Mouse (Mus musculus) cerebellum, adult 11-12 months (tissue): ENCODE data around the gene Schip1.

ENCODE experiments used
- DNase-seq: peaks from one replicate; pipeline ENCODE4 v3.0.0; 2022

Schip1 gene

GRCm38 (mm10) chr3:68567581-68567980 is 503.0 kb downstream of the Schip1 start:
- no peak for DNase-seq

GRCm38 (mm10) chr3:68568149-68568548 is 503.5 kb downstream of the Schip1 start:
- no peak for DNase-seq

- no peak for DNase-seq
Measured at GRCm38 (mm10) chr3:68568716-68569115, 504.1 kb downstream of the Schip1 start.

DNA sequence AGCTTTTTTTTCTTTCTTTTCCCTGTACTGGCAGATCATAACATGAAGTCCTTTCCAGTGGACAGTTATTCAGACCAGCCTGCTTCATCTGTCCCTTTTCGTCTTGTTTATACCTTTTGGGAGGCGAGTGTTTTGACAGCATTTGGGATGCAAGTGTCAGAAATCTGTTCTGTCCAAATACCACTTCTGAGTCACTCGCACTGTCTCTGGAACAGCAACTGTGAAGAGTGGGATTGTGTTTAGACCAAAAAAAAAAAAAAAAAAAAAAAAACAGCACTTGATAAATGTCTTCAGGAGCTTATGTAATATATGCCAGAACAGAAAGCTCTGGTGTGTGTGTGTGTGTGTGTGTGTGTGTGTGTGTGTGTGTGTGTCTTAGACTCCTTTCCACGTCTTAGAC is 505.7 kb downstream of the Schip1 start:
- DNase-seq: no peak

GRCm38 (mm10) chr3:68572249-68573225 is 507.9 kb downstream of the Schip1 start:
- DNase-seq: peak; percentile 95

DNA sequence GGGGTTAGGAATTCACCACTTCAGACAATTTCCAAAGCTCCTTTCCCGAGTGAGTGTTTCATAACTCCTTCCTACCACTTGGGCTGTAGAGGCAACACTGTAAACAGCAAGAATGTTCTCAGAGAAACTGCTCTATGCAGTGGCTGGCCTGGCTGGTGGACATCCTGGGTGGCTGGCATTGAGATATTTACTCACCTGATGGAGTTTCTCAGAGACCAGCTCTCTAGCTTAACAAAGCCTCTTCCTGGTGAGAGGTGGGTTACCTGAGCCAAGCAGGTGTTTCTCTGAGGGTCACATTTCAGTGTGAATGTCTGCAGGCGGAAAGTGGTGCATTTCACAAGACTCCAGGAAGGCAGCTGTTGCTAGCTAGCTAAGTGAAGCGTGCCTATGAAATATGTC is 508.6 kb downstream of the Schip1 start:
- peak; percentile 53 for DNase-seq

DNA sequence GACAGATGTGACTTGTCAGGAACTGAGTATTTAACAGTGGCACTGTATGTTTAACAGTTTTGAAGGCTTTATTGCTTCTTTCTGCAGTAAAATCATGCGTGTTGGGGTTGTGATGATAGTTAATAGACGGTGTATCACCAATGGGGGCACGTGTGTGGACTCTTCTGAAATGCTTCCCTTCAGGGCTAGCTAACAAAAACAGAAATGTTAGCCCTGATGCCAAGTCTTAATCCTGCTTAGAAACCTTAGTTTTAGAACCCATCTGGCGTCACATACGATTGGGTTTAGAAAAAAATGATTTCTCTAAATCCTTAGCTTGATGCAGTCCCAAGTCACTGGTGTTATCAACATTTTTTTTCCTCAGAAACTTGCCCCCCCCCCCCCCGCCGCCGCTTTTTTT is 509.5 kb downstream of the Schip1 start:
- no peak for DNase-seq

DNA sequence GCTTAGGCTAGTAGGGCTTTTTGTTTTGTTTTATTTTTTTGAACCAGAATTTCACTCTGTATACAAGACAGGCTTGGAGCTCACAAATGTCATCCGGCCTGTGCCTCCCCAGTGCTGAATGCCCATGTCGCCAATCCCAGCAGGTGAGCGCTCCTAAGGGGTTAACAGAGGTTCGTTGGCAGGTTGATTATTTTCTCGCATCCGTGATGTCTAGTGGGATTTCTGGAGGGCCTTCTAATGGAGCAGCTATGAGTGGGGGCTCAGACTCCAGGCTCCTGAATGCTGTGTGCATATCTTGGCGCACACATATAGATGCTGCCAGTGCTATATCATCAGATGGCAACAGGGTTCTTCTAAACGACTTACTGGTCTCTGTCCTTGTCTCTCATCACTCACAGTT is 510.0 kb downstream of the Schip1 start:
- peak; percentile 71 for DNase-seq

GRCm38 (mm10) chr3:68575636-68576340 is 511.2 kb downstream of the Schip1 start:
- peak; percentile 89 for DNase-seq

- DNase-seq: peak; percentile 97
Measured at GRCm38 (mm10) chr3:68576431-68576830, 511.8 kb downstream of the Schip1 start.

GRCm38 (mm10) chr3:68576948-68577347 is 512.3 kb downstream of the Schip1 start:
- DNase-seq: peak; percentile 64

DNA sequence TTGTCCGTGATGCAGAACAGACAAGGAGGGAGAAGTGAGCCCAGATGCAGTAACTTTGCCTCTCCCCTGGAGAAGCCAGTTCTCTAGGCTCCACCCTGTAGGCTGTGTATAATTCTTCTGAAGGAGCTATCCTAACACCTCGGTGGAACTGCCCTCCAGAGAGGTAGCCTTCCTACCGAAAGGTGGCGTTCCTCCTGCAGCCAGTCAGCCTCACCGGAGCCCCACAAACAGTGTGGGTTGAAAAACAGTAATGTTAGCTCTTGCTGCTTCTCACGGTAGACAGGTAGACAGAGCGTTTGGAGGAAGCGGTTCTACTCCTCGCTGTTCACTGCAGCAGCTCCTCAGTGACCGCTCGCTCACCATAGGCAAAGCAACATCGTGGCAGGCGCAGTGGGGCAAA is 517.0 kb downstream of the Schip1 start:
- DNase-seq: peak; percentile 74

DNA sequence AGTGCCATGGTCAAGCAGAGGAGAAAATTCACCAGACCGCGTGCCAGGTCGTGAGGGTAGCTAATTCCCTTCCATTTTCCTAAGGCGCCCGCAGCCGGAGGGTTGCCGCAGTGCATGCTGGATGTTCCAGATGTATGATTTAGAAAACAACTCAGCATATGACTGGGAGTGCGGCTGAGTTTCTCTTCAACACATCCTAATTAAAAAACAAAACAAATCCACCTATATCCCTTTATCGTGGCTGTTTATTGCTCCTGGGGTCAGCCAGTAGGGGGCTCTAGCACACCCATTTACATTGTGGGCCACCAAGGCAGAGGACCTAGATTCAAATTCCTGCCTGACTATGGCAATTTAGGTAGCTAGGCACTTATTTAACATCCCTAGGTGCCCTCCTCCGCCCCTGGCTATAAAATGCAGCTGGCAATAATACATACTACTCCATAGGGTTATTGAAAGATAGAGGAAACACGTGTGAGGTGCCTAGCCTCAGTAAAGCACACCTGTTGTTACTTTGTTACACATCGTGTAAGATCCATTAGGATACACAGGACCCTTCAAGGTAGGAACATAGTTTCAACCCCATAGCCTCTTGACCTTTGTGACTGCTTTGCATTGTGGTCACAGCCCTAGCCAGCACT is 517.6 kb downstream of the Schip1 start:
- DNase-seq: peak; percentile 61

- no peak for DNase-seq
Measured at GRCm38 (mm10) chr3:68583031-68583693, 518.6 kb downstream of the Schip1 start.

GRCm38 (mm10) chr3:68583771-68584511 is 519.3 kb downstream of the Schip1 start:
- DNase-seq: peak; percentile 96

DNA sequence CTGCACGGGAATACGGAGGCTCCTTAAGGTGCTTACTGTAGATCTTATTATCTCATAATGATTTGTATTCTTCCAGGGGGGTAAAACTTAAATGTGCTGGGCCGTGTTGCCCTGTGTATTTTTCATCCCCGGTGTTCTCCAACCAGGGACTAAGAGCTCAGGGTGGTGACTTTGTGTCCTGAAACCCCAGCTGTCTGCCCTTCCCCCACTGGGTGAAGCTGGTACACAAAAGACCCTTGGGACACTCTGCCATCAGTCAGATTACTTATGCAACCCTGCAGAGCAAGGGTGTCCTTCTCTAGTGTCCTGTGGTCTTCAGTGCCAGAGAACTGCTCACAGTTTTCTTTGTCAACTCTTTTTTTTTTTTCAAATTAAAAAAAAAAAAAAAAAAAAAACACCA is 520.6 kb downstream of the Schip1 start:
- peak; percentile 57 for DNase-seq

- DNase-seq: no peak
Measured at GRCm38 (mm10) chr3:68586646-68587064, 522.1 kb downstream of the Schip1 start.

DNA sequence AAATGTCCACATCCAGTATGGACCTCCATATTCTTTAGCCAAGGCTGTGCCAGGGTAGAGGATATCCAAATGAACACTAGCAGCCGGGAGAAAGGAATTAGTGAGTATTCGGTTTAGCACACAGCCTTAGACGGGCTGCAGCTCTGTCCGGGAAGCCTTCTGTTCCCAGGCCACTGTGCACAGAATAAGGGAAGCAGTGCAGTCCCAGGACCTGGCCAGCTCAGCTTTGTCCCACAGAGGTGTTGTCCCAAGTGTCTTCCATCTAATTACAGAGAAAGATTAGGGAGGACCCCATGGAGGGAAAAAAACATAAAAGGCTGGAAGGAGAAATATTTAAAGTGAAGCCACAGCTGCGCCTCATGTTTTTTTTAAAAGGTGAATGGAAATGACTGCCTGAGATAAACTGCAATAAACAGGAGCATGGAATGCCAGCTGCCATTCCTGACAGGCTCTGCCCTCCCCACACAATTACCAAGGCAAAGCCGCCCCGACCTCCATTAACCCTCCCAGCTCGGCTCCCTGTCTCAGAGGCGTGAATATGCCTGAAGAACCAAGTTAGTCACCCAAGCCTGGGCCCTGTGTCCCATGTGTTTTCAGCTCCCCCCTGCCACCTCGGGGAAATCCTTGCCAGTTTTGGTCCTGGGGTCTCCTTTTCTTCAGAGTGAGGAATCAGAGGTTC is 523.1 kb downstream of the Schip1 start:
- no peak for DNase-seq

GRCm38 (mm10) chr3:68589220-68589840 is 524.7 kb downstream of the Schip1 start:
- no peak for DNase-seq

- DNase-seq: no peak
Measured at GRCm38 (mm10) chr3:68590436-68590835, 525.8 kb downstream of the Schip1 start.

DNA sequence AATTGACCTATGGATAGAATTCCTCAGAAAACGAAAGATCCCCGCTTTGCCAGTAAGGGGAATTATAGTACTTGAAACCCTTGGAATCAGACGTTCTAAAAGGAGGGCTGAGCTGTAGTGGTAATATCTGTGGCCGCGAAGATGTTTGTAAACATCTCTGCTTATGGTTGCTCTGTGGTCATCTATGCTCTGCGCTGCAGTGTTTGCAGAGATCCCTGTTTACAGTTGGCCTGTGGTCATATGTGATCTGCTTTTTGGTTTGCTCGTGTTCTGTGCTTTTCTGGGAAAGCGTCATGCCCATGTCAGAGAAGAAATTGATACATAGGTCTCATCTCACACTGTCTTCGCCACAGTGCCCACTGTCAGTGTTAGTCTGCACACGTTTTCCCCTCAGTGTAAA is 528.0 kb downstream of the Schip1 start:
- no peak for DNase-seq
